Mouse (Mus musculus) stomach, embryonic 15.5 days (tissue): ENCODE data around the gene Tas1r3. TPM values are rescaled to one million over a fixed set of nuclear protein-coding genes. Genes with fewer than 3 reads are reported as not detected.

Experiments used
- ATAC-seq: fragments of 200-750 bp; cut with Nextera tagmentation; 2 replicates; pipeline ENCODE4 v1.8.0; 2017; ENCODE audit warnings: low read depth, moderate number of reproducible peaks, moderate TSS enrichment; ENCODE audit not compliant: insufficient read depth, low FRiP score
- H3K27ac ChIP-seq: fragments of 300-500 bp; sonication (generic); 2 replicates; pipeline ENCODE4 v1.5.1; 2015; ENCODE audit warnings: mild to moderate bottlenecking, inconsistent platforms
- H3K27me3 ChIP-seq: fragments of 300-500 bp; sonication (generic); replicated peaks from 2 replicates; pipeline ENCODE4 v1.6.1; 2015; ENCODE audit warnings: inconsistent platforms
- H3K36me3 ChIP-seq: fragments of 300-500 bp; sonication (generic); 2 replicates; pipeline ENCODE4 v1.6.1; 2015; ENCODE audit warnings: inconsistent platforms
- H3K4me1 ChIP-seq: fragments of 300-500 bp; sonication (generic); 2 replicates; pipeline ENCODE4 v1.6.1; 2015; ENCODE audit warnings: inconsistent platforms
- H3K4me2 ChIP-seq: fragments of 300-500 bp; sonication (generic); 2 replicates; pipeline ENCODE4 v1.6.1; 2015; ENCODE audit warnings: mild to moderate bottlenecking, inconsistent platforms
- H3K4me3 ChIP-seq: fragments of 300-500 bp; sonication (generic); replicated peaks from 2 replicates; pipeline ENCODE4 v1.5.1; 2015; ENCODE audit warnings: inconsistent platforms
- H3K9ac ChIP-seq: fragments of 300-500 bp; sonication (generic); 2 replicates; pipeline ENCODE4 v1.6.1; 2015; ENCODE audit warnings: inconsistent platforms
- H3K9me3 ChIP-seq: fragments of 300-500 bp; sonication (generic); 2 replicates; pipeline ENCODE4 v1.6.1; 2016; ENCODE audit warnings: inconsistent platforms
- WGBS: fragments of 180-500 bp; shearing (Covaris S2); methylation state at CpG from one replicate; pipeline ENCODE4 v1.1.7; 2015; 5-methylcytosine and 5-hydroxymethylcytosine counted together
- polyA plus RNA-seq: library from polyadenylated mRNA; unstranded; fragments of >200 nt; fragmentation: Nextera tagmentation; extraction: Ambion mirVana; gene quantifications from 2 replicates; pipeline ENCODE4 v1.2.1, GENCODE M21; 2015

Tas1r3 gene
- polyA plus RNA-seq, 1 experiment from 2014 or later = 0.30 TPM

GRCm38 (mm10) chr4:155895216-155895615 lies 32.1 kb upstream of the Tas1r3 start:
- Histone ChIP-seq H3K27me3 (no peaks in the 10 kb centered on the region), H3K27ac (peak overlapping the region; percentile 74; the same call in 1 of the 2 replicates), H3K4me2 (peak overlapping the region; percentile 96), H3K36me3 (peaks cover 15% of the 10 kb centered on the region), H3K9ac (no peak overlapping the region), H3K4me1 (peaks cover 35% of the 10 kb centered on the region), H3K9me3 (no peaks in the 10 kb centered on the region), H3K4me3 (peak overlapping the region; percentile 6; the same call in 1 of the 2 replicates)
- no peak for ATAC-seq
- WGBS = 40% methylated on average over 6 of the region's 6 CpGs

GRCm38 (mm10) chr4:155894311-155894881 lies 31.2 kb upstream of the Tas1r3 start:
- Histone ChIP-seq H3K9ac (no peak overlapping the region), H3K27ac (peak overlapping the region; percentile 74), H3K27me3 (no peaks in the 10 kb centered on the region), H3K9me3 (no peaks in the 10 kb centered on the region), H3K4me2 (peak overlapping the region; percentile 96), H3K4me1 (peaks cover 39% of the 10 kb centered on the region), H3K36me3 (peaks cover 14% of the 10 kb centered on the region; the same call in 1 of the 2 replicates), H3K4me3 (peak overlapping the region; percentile 97)
- 16% methylated on average over 8 of the region's 8 CpGs for WGBS
- ATAC-seq = peak; percentile 24; the same call in 1 of the 2 replicates

GRCm38 (mm10) chr4:155893212-155893690 lies 30.1 kb upstream of the Tas1r3 start:
- no peak for ATAC-seq
- WGBS = 68% methylated on average over 8 of the region's 8 CpGs
- Histone ChIP-seq H3K36me3 (peaks cover 19% of the 10 kb centered on the region), H3K9me3 (no peaks in the 10 kb centered on the region), H3K27ac (no peak overlapping the region), H3K9ac (no peak overlapping the region), H3K27me3 (no peaks in the 10 kb centered on the region), H3K4me3 (peak overlapping the region; percentile 97), H3K4me2 (peak overlapping the region; percentile 96), H3K4me1 (peaks cover 39% of the 10 kb centered on the region)

- H3K27me3 ChIP-seq = no peaks in the 10 kb centered on the region
- peak overlapping the region; percentile 99 for H3K27ac ChIP-seq
- H3K9me3 ChIP-seq = no peaks in the 10 kb centered on the region
- WGBS = 5% methylated on average over 37 of the region's 37 CpGs
- H3K36me3 ChIP-seq = peaks cover 24% of the 10 kb centered on the region
- peak overlapping the region; percentile 97 for H3K9ac ChIP-seq
- ATAC-seq = peak; percentile 18
- peak overlapping the region; percentile 96 for H3K4me2 ChIP-seq
- H3K4me1 ChIP-seq = peaks cover 39% of the 10 kb centered on the region
- peak overlapping the region; percentile 97 for H3K4me3 ChIP-seq
Observed at GRCm38 (mm10) chr4:155892438-155893211, 29.5 kb upstream of the Tas1r3 start.

GRCm38 (mm10) chr4:155892017-155892416 lies 28.9 kb upstream of the Tas1r3 start:
- H3K27me3 ChIP-seq = no peaks in the 10 kb centered on the region
- H3K27ac ChIP-seq = peak overlapping the region; percentile 99
- H3K4me3 ChIP-seq = peak overlapping the region; percentile 97
- H3K36me3 ChIP-seq = peaks cover 28% of the 10 kb centered on the region
- peak overlapping the region; percentile 96 for H3K4me2 ChIP-seq
- ATAC-seq = peak; percentile 88
- under 1% methylated on average over 55 of the region's 56 CpGs for WGBS
- peak overlapping the region; percentile 97 for H3K9ac ChIP-seq
- peaks cover 39% of the 10 kb centered on the region for H3K4me1 ChIP-seq
- no peaks in the 10 kb centered on the region for H3K9me3 ChIP-seq

- Histone ChIP-seq H3K27ac (peak within 1 kb of the TSS; percentile 99), H3K4me3 (peak within 1 kb of the TSS; percentile 97), H3K9ac (peak within 1 kb of the TSS; percentile 97), H3K4me2 (peak within 1 kb of the TSS; percentile 96), H3K27me3 (no peaks in the 10 kb centered on the region), H3K4me1 (peaks cover 39% of the 10 kb centered on the region), H3K36me3 (peaks cover 25% of the 10 kb centered on the region), H3K9me3 (no peaks in the 10 kb centered on the region)
- WGBS = under 1% methylated on average over 52 of the region's 52 CpGs
- peak; percentile 81 for ATAC-seq
Observed at GRCm38 (mm10) chr4:155891551-155892001, 28.4 kb upstream of the Tas1r3 start, which contains the start of the genes Pusl1 and Acap3. Gene Pusl1 (minus strand): TSS chr4:155891781. Gene Acap3 (plus strand): TSS chr4:155891822.

GRCm38 (mm10) chr4:155891011-155891471 lies 27.9 kb upstream of the Tas1r3 start:
- Histone ChIP-seq H3K27ac (peak overlapping the region; percentile 49), H3K9me3 (no peaks in the 10 kb centered on the region), H3K4me1 (peaks cover 39% of the 10 kb centered on the region), H3K4me3 (peak overlapping the region; percentile 97), H3K27me3 (no peaks in the 10 kb centered on the region), H3K36me3 (peaks cover 27% of the 10 kb centered on the region), H3K9ac (peak overlapping the region; percentile 97), H3K4me2 (peak overlapping the region; percentile 96)
- no peak for ATAC-seq
- under 1% methylated on average over 34 of the region's 34 CpGs for WGBS

- H3K4me1 ChIP-seq = peaks cover 30% of the 10 kb centered on the region
- peaks cover 36% of the 10 kb centered on the region for H3K36me3 ChIP-seq
- 80% methylated on average over 5 of the region's 5 CpGs for WGBS
- no peak for ATAC-seq
- no peaks in the 10 kb centered on the region for H3K27me3 ChIP-seq
- H3K9ac ChIP-seq = no peak overlapping the region
- H3K9me3 ChIP-seq = no peaks in the 10 kb centered on the region
- H3K27ac ChIP-seq = no peak overlapping the region
- no peak overlapping the region for H3K4me2 ChIP-seq
- no peak overlapping the region for H3K4me3 ChIP-seq
Observed at GRCm38 (mm10) chr4:155889316-155889715, 26.2 kb upstream of the Tas1r3 start.

GRCm38 (mm10) chr4:155888181-155888580 lies 25.0 kb upstream of the Tas1r3 start:
- Histone ChIP-seq H3K9me3 (no peaks in the 10 kb centered on the region), H3K4me3 (no peak overlapping the region), H3K9ac (no peak overlapping the region), H3K27ac (no peak overlapping the region), H3K4me1 (peaks cover 19% of the 10 kb centered on the region), H3K36me3 (peaks cover 36% of the 10 kb centered on the region), H3K4me2 (no peak overlapping the region), H3K27me3 (no peaks in the 10 kb centered on the region)
- ATAC-seq = no peak
- 92% methylated on average over 9 of the region's 9 CpGs for WGBS

- ATAC-seq = no peak
- 88% methylated on average over 10 of the region's 10 CpGs for WGBS
- peaks cover 37% of the 10 kb centered on the region for H3K36me3 ChIP-seq
Observed at GRCm38 (mm10) chr4:155887674-155888073, 24.5 kb upstream of the Tas1r3 start.

GRCm38 (mm10) chr4:155886330-155886729 lies 23.2 kb upstream of the Tas1r3 start:
- ATAC-seq = no peak
- Histone ChIP-seq H3K27ac (no peak overlapping the region), H3K4me2 (no peak overlapping the region), H3K27me3 (no peaks in the 10 kb centered on the region), H3K4me3 (no peak overlapping the region), H3K9ac (no peak overlapping the region), H3K9me3 (no peaks in the 10 kb centered on the region), H3K4me1 (peaks cover 13% of the 10 kb centered on the region), H3K36me3 (peaks cover 39% of the 10 kb centered on the region)
- WGBS = 92% methylated on average over 5 of the region's 5 CpGs

More at GRCm38 (mm10) chr4:155887674-155888073, 24.5 kb upstream of the Tas1r3 start:
- Histone ChIP-seq H3K4me2 (no peak overlapping the region), H3K4me3 (no peak overlapping the region), H3K27ac (no peak overlapping the region), H3K4me1 (peaks cover 14% of the 10 kb centered on the region), H3K9ac (no peak overlapping the region), H3K9me3 (no peaks in the 10 kb centered on the region), H3K27me3 (no peaks in the 10 kb centered on the region)

GRCm38 (mm10) chr4:155883587-155883986 lies 20.4 kb upstream of the Tas1r3 start:
- Histone ChIP-seq H3K36me3 (peaks cover 32% of the 10 kb centered on the region), H3K4me2 (no peak overlapping the region), H3K9me3 (no peaks in the 10 kb centered on the region), H3K9ac (no peak overlapping the region), H3K4me1 (no peaks in the 10 kb centered on the region), H3K27ac (no peak overlapping the region), H3K4me3 (no peak overlapping the region), H3K27me3 (no peaks in the 10 kb centered on the region)
- 72% methylated on average over 3 of the region's 3 CpGs for WGBS
- ATAC-seq = no peak
